Mouse (Mus musculus): Measurements from ENCODE around the gene Gm45140.

Gene Gm45140

GRCm38 (mm10) chr6:87835695-87836094, at the start of gene Gm45140:
TSS of gene Gm45140 (minus strand) at chr6:87835795.
- DNase-seq (ENCODE audit: low read depth, low spot score), result no peak

DNA sequence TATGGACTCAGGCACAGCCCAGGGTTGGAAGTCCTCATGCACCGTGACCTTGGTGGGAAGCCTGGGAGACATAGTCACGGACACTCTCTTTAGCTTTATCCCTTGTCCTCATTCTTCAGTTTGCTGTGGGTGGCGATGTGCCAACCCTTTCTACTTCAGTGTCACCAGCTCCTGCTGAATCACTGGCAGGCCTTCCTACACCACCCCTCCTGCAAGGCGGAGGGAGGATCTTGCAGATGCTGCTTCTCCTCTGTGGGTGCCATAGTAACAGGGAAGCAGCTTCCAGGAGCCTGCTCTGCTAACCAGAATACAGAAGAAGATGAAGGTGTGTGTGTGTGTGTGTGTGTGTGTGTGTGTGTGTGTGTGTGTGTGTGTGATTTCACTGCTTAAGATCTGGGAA, 47.2 kb upstream of the Gm45140 start:
- no peak for DNase-seq (ENCODE audit: low read depth, low spot score)

DNA sequence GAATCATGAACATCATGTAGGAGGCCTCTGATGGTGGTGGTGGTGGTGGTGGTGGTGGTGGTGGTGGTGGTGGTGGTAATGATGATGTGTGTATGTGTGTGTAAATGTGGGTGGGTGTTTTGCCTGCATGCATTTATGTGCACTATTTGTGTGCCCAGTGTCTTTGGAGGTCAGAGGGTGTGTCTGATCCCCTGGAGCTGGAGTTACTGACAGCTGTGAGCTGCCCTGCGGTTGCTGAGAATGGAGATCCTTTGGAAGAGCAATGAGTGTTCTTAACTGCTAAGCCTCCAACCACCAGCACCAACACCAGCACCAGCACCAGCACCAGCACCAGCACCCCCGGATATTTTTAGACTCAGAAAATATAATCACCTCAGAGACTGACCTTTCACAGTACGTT, 46.6 kb upstream of the Gm45140 start:
- DNase-seq (ENCODE audit: low read depth, low spot score), result no peak

DNA sequence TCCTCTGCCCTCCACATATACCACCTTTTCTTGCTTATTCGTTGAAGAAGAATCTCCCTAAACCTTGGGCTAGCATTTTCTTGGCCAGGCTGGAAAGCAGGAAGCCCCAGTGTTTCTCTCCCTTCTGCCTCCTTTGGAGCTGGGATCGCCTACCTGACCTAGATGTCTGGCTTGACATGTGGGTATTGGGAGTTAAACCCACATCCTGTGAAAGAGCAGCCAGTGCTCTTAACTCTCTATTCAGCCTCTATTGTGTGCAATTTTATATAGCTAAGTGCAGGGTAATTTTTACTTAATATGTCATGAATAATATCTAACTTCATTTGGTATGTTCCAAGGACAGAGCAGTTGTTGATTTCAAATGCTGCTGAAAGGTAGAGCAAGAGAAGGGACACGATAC, 44.0 kb upstream of the Gm45140 start:
- no peak for DNase-seq (ENCODE audit: low read depth, low spot score)

DNA sequence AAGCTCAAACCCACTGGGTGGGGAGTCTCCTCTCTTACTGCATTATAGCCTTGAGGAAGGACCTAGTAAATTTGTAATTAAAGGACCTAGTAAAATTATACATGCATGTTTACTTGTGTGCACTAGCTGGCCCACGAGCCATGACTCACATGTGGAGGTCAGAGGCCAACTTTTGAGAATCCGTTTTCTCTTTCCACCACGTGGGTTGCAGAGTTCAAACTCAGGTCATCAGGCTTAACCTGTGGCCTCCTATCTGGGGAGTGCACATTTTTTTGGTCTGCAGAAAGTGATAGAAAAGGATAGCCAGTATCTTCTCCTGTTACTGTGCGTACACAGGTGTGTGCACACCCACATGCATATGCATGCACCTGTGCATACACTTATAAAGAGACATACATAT, 43.4 kb upstream of the Gm45140 start:
- DNase-seq (ENCODE audit: low read depth, low spot score), result no peak

DNA sequence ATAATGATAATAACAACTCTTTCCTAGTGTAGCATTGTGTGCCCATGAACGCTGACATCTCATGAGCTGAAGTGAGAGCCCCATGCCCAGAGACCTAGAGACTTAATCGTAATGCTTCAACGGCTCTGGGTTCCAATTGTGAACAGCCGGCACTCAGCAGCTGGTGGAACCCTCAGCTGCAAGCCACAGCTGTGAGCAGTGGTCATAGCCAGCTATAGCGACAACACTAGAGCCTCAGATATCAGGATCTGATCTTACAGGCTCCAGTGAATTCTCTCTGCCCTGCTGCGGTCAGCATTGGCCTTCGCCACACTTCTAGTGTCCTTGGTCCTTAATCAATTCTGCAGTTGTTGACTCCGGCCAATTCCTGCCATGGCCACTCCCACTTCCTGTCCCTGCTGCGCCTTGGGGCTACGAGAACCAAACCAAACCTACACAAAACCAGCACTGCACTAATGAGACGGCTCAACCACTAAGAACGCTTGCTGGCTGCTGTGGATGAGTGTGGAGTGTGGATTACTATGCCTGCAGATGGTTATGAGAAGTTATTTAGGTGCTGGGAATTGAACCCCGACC, 40.6 kb upstream of the Gm45140 start:
- DNase-seq (ENCODE audit: low read depth, low spot score), result no peak

DNA sequence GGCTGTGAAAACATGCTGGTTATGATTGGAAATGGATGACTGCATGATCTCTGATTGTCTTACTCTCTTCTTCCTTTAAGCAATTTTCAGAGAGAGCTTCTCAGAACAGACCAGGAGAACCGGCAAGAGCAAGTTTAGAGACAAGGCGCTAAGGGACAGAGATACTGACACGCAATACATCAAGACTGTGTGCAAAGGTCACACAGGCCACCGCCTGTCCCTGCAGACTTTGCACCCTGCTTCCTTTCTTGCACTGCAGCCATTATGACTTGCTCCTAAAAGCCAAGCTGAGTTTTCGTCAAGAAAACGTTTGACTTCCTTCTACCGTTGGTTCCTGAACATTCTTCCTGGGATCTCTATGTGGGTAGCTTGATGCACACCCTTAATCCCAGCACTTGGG, 40.0 kb upstream of the Gm45140 start:
- no peak for DNase-seq (ENCODE audit: low read depth, low spot score)

- DNase-seq (ENCODE audit: low read depth, low spot score), result no peak
Measured at GRCm38 (mm10) chr6:87875083-87875482, 39.5 kb upstream of the Gm45140 start.

DNA sequence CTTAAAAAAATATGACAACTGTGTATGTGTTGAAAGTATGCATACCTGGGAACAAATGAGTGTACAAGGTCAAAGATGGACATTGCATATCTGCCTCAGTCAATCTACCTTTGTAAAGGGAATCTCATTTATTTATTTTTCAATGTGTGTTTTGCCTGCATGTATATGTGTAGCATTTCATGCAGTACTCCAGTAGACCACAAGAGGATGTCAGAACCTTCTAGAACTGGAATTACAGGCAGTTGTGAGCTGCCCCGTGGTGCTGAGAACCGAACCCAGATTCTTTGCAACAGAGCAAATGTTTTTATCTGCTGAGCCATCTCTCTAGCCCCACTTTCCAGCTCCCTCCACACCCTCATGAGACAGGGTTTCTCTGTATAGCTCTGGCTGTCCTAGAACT, 38.4 kb upstream of the Gm45140 start:
- no peak for DNase-seq (ENCODE audit: low read depth, low spot score)

DNA sequence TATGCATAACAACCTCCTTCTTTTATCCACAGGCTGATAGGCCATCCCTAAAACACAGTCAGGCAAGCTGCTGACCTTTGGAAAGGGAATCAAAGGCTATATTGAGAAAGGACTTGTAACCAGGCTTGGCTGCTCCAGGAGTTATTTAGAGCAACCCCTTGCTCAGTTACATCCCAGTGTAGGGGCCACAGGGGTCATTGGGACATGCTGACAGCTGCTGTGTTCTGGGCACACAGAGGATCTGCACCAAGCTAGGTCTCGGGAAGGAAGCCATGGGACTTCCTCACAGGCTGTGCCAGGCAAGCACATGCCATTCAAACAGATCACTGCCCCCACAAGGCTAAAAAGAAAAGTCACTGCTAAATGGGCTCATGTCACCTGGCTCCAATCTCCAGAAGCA, 37.5 kb upstream of the Gm45140 start:
- DNase-seq (ENCODE audit: low read depth, low spot score), result no peak

GRCm38 (mm10) chr6:87871240-87871639, 35.6 kb upstream of the Gm45140 start:
- DNase-seq (ENCODE audit: low read depth, low spot score), result no peak

DNA sequence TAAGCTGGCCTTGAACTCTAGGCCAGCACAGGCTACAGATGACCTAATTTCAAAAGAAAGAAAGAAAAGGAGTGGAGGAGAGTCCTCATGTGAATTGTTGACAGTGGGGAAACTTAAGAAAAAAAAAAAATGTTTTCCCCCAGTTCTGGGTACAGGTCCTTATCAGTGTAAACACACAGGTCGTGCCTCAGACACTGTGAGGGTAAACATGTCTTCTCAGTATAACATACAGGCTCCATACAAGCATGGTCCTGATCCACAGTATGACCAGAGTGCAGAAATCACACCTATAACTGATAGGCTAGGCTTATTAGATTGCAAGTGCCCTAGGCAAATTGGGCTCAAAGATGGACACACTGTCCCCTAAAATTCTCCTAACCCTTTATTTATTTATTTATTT, 34.8 kb upstream of the Gm45140 start:
- DNase-seq (ENCODE audit: low read depth, low spot score), result no peak

DNA sequence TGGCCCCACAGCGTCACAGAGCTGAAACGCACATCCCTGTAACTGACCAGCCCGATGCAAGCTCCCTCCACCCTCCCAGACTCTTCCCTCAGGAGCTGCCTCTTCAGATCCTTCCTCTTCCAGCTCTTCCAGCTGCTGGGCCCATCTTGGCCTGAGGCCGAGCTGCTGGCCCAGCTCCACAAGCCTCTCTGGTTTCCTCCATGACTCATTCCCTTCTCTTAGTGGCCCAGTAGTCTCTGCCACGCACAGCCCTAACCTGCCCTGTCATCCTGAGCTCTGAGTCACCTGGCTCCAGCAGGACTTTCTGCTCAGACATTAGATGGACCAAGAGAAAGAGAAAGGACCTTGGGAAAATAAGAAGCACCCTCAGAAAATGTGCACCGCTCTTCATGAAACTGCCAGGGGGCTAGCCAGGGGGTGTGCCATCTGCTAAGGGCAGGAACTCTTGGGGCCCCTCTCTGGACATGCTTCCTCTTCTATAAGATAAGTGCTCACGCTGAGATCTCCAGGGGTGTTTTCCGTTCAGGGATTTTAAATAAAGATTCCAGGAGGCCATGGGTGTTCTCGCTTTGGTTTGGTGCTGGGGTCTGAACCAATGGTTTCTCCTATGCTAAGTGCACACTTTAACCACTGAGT, 33.4 kb upstream of the Gm45140 start:
- no peak for DNase-seq (ENCODE audit: low read depth, low spot score)

- DNase-seq (ENCODE audit: low read depth, low spot score), result no peak
Measured at GRCm38 (mm10) chr6:87867256-87867655, 31.7 kb upstream of the Gm45140 start.

DNA sequence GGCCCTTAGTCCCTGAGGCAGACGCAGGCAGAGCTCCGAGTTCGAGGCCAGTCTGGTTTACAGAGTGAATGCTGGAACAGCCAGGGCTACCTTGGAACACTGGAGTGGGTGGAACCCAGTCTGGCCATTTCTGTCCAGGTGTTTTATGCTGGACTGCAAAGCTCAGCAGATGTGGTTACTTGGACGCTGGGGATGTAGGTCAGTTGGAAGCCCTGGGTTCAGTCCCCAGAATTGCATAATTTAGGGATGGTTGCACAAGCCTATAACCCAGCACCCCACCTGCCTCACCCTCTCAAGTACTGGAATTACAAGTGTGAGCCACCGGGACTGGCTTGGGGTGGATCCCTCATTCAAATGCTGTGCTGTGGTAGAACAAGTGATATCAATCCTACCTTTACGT, 30.6 kb upstream of the Gm45140 start:
- DNase-seq (ENCODE audit: low read depth, low spot score), result no peak

DNA sequence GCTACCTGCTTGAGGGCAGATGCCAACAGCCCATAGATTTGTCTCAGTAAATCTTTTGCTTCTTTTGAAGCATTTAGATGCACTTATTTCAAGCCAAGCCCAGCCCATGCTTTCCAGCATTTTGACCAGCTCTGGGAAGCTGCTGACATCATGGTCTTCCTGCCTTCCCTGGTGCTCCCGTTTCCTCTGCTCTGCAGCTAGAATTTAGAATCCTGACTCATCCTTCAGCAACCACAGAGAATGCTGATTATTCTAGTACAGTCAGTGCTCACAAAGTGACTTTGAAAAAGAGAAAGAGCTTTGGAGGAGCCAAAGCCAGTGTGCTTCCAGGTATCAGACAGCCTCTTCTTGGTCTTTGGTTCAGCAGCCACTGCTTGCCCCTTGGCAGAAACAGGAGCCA, 21.5 kb upstream of the Gm45140 start:
- no peak for DNase-seq (ENCODE audit: low read depth, low spot score)

DNA sequence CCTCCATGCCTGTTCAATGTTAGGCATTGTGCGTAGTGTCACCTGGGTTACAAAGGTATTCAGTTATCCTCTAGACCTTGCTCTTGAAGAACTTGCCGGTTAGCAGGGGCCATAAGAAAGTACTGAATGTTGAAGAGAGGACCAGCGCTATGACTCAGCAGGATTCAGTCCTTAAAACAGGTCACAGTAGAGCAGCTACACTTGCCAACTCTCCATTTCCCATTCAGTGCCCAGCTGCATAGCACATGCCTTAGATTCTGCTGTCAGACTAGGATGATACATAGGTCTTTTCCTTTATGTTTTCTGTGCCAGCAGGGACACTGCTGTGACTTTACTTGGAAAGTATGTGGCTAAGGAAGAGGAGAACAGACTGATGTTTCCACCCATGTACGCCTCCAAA, 17.9 kb upstream of the Gm45140 start:
- no peak for DNase-seq (ENCODE audit: low read depth, low spot score)

- DNase-seq (ENCODE audit: low read depth, low spot score), result no peak
Measured at GRCm38 (mm10) chr6:87851871-87852270, 16.3 kb upstream of the Gm45140 start.

GRCm38 (mm10) chr6:87850900-87851614, 15.5 kb upstream of the Gm45140 start, which contains the start of gene Cnbp:
TSS of gene Cnbp (minus strand) at chr6:87851106.
- DNase-seq (ENCODE audit: low read depth, low spot score), result peak; percentile 98

DNA sequence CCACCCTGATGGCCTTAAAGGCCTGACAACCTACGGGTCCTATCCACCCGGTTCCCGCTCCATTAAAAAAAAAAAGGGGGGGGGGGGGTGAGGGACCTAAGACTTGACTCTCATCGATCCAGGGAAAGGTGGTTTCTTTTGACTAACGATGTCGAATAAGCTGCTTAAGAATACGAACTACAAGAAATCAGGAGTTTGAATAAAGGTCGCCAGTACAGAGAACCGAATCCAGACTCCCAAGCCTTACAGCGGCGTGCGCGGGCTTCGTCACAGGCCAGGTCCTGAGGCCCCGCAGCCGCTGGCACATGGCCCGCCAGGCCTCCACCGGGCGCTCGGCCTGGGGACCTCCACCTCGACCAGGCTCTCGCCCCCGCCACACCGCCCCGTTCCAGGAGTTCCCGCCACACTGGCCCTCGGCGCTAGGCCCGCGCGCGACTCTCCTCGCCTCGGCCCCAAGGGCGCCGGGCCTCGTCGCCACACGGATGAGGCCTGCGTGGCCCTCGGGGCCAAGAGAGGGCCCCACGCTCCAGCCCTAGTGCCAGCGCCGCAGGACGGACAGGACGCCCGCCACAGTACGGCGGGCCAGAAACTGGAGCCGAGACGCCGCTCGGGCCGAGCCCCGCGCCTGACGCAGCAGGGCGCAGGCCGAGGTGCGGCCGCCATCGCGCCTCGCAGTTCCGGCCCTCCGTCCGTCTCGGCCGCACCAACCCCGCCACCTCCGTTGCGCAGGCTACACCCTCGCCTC, 14.7 kb upstream of the Gm45140 start:
- DNase-seq (ENCODE audit: low read depth, low spot score), result peak; percentile 31

GRCm38 (mm10) chr6:87849780-87850154, 14.2 kb upstream of the Gm45140 start:
- DNase-seq (ENCODE audit: low read depth, low spot score), result peak; percentile 69

- no peak for DNase-seq (ENCODE audit: low read depth, low spot score)
Measured at GRCm38 (mm10) chr6:87846813-87847212, 11.2 kb upstream of the Gm45140 start.

All from mesoderm, embryonic 11.5 days (tissue).